Mouse (Mus musculus): Measurements from ENCODE around the gene Tpp1.
A peak's percentile ranks its signal among the peaks of the same experiment; 100 is the strongest.
"Not testable (repeated sequence)": the region's sequence is repeated elsewhere in the genome, so short reads cannot be mapped to it uniquely, and the experiment has no call there.

Gene Tpp1

DNA sequence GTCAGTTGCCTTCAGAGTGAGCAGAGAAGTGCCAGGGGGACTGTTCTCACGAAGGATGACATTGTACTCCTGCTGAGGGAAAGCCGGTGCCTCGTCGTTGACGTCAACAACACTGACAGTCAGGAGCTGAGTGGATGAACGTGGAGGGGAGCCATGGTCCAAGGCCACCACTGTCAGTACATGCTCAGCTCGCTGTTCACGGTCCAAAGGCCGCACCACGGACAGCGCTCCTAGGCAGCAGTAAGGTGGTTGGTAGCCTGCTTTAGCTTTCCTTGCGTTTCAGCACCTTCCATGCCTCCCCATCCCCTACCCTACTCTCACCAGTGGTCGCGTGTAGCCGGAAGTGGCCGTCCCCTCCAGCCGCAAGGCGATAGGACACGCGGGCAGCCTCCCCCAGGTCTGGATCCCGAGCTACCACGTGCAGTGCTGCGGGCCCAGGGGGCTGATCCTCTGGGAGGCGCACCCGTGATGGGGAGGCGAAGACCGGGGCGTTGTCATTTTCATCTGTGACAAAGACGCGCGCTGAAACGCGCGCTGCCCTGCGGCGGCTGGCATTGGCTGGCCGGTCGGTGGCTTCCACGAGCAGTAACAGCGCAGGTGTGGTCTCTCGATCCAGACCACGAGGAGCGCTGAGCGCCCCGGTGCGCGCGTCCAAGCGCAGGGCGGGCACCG is 9.9 kb upstream of the Tpp1 start:
- DNase-seq: no peak

DNA sequence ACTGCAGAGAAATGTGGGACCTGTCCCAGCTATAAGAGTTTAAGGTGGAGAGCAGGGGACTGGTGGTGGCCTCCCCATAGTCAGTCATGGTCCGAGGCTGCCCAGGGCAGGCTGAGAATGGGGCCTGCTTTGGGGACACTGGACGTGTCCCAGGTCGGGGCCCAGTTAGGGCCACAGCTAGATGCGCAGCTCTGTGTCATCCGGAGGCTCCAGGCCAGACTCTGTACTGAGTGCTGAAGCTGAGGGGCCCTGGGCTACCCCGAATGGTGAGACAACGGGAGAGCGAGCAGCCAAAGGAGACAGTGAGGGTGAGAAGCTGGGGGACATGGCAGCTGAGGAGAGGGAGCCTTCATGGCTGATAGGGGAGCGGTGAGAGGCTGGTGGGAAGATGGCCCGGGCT is 1.2 kb upstream of the Tpp1 start:
- no peak for DNase-seq

DNA sequence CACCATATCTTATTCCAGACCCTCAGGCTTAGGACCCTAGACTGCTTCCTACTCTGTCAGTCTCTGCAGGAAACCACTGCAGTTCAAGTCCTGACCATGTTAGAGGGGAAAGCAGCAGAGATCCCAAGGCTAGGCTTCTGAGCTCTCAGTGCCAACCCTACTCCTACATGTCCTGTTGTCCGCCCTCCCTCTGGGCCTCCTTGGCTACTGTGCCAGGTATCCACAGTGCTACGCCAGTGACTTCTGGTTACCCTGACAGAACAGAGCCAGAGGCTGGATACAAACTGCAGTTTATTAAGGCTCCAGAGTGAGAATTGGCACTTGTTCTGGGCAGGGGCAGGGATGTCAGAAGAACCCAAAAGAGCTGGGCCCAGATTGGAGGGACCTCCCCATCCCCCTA is 681 bp upstream of the Tpp1 start:
- DNase-seq: peak; percentile 56 to 60

DNA sequence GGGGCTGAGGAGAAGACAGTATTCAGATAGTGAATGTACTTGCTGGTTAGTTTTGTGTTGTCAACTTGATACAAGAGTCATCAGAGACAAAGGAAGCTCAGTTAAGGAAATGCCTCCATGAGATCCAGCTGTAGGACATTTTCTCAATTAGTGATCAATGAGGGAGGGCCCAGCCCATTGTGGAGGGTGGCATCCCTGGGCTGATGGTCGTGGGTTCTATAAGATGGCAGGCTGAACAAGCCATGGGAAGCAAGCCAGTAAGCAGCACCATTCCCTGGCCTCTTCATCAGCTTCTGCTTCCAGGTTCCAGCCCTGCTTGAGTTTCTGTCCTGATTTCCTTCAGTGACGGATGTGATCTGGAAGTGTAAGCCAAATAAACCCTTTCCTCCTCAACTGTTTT is 4.3 kb downstream of the Tpp1 start:
- no peak for DNase-seq

DNA sequence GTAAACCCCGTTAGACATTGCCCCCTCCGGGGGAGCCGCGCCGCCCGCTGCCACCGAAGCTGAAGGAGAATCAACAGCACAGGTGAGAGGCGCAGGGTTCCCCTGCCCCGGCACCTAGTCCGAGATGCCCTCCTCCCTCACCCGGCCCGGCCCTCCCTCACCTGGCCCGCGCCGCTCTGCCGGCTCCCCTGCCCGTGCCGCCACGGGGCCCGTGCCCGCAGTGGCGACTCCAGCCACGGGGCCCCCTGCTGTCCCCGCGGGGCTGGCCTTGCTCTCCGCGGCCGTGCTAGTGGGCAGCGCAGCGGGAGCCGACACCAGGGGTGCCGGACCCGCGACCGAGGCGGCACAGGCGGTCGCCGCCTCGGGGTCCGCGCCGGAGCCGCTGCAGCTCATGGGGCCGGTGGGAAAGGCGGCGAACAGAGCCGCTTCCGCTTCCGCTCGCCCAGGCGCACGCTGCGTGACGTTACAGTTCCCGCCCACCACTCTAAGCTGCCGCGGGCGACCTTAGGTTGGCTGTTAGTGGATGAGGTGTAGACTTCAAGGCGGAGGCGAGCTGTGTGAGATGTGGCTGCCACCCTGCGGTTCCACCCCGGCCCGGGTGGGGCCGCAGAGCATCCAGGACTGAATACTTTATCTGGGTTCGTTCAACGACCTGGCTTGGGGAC is 8.0 kb downstream of the Tpp1 start, which contains the start of gene Taf10:
Gene Taf10 (minus strand): TSS at position 436 of the 665 bp plus-strand sequence.
- DNase-seq: peak; percentile 91 to 92

DNA sequence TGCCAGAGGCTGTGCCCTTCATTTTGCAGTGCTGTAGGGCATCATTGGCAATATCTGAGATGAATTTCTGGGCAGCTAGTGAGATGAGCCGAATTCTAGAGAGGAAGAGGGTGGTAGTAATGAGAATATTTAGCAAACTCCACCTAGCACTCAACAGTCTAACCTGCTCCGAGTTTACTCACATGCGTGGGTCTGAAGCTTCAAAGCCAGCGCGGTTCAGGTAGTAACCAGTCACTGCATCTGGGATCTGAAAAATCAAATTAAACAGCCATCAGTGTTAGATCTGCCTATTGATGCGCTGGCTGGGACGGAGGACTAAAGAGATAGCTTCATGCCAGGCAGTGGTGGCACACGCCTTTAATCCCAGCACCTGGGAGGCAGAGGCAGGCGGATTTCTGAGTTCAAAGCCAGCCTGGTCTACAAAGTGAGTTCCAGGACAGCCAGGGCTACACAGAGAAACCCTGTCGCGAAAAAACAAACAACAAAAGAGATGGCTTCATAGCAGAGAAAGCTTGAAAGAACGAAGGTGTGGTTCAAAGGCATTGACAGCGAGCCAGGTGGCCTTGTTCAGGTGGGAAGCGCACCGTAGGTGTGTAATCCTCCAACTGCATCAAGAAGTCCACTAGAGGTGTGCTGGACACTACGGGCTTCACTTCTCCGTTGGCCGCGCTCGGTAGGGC is 8.6 kb downstream of the Tpp1 start:
- not testable (repeated sequence) for DNase-seq

DNA sequence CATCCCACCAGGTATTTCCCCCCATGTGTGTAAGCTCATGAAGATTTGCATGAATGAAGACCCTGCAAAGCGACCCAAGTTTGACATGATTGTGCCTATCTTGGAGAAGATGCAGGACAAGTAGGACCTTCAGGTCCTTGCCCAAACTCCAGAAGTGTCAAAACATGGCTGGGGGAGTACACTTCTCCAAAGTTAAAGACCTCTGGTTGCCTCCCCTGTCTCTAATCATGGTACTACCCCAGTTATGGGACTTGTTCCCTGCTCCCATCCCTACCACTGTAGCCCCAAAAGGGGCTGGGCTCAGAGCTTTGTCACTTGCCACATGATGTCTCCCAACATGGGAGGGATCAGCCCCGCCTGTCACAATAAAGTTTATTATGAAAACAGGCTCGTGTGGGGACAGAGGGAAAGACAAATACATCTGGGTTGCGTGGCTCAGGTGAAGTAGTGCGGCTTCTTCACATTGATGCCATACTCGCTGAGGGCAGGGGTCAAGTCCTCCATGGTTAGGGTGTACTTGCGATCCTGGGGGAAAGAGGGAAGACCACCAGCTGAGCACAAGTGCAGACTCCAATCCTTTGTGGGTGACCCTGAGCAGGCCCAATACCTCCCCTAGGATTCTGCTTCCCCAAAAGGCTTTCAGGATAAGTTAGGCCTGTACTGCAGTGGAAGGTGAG is 9.4 kb downstream of the Tpp1 start:
- DNase-seq: not testable (repeated sequence)

DNA sequence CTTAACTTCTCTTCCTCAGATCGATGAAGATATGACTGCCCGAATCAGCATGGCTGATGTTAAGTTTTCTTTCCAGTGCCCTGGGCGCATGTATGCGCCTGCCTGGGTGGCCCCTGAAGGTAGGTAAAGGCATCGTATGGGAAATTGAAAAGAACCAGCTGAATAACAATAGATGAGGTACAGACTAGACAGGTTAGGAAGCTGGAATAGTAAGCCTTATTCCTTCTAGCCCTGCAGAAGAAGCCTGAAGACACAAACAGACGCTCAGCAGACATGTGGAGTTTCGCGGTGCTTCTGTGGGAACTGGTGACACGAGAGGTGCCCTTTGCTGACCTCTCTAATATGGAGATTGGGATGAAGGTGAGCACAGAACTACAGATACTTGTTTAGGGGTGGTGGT is 10.1 kb downstream of the Tpp1 start:
- DNase-seq: no peak

DNA sequence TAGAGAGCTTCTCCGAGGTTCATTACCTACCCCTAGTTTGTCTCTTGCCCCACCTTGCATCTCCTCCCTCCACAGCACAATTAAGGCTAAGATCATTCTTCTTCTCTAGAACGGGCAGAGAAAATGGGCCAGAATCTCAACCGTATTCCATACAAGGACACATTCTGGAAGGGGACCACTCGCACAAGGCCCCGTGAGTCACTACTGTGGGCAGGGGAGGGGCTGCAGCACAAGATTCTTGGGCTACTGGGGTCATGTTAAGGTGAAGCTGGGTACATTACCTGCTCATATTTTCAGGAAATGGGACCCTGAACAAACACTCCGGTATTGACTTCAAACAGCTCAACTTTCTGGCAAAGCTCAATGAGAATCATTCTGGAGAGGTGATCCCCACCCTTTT is 11.2 kb downstream of the Tpp1 start:
- no peak for DNase-seq

DNA sequence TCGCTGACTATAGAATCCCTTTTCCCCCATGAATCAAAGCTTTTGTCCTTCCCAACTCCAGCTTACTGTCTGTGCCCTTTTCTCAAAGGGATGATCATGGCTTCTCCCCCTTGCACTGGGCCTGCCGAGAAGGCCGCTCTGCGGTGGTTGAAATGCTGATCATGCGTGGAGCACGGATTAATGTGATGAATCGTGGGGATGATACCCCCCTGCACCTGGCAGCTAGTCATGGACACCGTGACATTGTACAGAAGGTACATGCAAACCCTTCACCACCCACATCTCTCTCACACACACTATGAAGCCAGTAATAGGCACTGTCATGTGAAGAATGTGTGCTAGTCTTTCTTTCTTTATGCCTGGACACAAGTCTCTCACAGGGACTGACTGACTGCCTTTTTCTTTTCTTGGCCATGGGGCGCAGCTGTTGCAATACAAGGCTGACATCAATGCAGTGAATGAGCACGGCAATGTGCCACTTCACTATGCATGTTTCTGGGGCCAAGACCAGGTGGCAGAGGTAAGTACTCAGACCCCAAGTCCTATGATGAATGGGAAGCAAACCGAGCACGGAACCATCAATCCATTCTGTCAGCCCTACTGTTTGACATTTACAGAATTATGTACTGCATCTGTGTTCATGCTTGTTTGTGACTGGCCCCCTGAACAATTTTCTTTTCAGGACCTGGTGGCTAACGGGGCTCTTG is 11.8 kb downstream of the Tpp1 start:
- no peak for DNase-seq

DNA sequence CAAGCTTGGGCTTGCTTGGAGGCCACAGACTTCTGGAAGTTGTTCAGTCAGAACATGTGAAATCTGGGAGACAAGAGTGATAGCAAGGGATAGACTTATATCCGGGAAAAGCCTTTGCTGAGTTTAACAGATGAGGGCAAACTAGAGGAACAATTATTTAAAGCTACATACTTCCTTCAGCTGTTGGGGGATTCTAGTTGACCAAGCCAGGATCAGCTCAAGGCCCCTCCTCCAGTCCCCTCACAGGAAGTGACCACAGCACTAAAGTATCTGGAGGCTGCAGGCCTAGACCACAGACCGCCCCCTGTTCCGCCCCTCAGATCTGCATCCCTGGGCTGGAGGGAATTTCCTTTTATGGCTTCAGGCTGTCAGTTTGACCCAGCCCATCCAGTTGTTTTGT is 13.1 kb downstream of the Tpp1 start:
- no peak for DNase-seq

DNA sequence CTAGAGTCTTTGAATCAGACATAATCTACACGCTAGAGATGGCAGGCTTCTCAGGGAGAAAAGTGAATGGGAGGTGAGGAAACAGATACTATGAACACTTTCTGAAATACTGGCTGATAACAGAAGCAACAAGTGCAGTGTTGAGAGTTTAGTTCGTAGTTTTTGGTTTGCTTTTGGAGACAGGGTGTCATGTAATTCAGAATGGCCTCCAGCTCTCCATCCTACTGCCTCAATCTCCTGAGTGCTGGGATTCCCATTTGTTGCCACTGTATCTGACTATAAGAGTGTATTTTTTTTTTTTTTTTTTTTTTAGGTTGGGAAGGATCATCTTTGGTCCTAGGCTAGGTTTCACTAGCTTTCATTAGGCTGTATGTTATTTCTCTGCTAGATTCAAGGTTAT is 13.7 kb downstream of the Tpp1 start:
- no peak for DNase-seq

DNA sequence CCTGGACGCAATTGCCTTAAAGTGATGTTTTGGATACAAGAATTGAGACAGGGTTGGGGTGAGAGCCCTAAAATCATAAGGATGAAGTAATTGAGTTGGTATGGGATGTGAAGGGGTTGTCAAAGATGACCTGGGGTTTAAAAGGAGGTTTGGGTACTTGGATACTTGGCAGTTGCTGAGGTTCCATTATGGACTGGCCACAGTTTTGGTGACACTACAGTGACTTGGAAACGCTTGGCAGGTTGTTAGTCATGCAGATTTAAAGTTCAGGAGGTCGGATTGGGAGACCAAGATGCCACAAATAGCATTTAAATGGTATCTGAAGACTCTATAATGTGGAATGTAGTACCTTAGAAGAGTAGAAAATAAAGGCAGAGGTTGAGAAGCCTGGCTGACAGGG is 14.4 kb downstream of the Tpp1 start:
- DNase-seq: no peak

DNA sequence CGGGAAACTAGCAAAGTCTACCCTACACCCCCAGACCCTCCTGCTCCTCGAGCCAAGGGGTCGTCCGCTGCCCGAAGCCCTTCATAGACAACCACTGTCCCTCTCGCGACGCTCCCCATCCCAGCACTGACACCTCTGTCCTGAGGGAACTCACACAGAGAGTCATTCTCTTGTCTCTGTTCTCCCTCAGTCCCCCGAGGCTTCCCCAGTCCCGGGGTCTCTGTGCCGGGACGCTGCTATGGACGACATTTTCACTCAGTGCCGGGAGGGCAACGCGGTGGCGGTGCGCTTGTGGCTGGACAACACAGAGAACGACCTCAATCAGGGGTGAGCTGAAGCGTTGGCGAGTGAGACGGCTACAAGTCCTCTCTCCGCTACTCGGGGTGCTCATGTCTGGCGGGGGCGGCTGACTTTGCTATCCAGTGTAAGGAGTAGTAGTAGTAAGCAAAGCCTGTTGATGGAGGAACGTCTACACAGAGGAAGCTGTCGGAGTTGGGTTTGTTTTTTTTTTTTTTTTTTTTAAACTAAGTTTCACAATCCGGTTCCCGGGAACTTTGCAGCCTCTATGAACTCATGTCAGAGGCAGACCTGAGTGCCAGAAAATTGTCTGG is 15.0 kb downstream of the Tpp1 start, which contains the start of gene Rrp8:
Gene Rrp8 (minus strand): TSS at position 475 of the 611 bp plus-strand sequence.
- DNase-seq: peak; percentile 51

DNA sequence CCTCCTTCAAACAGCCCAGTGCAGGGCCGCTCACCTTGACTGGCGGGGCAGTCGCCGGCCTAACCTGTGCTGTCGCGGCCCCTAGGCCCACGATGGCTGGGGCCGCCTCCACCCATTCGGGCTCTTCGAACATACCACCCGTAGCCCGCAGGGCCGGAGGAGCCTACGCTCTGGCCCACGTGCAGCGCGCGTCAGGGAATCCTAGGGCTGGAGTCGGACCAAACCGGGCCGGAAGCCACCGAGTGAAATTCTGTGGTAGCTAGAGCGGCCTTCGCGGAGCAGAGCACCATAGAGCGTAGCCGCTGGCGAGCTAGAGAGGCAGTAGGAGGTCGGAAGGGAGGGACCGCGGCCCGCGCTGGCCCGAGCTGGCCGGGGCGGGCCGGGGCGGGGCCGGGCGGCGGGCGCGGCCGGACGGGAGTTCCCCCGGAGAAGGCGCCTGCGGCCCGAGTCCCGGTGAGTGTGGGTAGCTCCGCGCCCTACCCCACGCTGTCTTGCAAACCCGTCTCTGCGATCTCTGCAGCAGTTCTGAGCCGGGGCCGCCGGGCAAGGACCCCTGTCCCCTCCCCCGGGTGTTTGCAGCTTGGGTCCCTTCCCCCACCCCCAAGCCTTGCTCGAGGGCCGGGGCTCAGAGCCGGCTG is 15.7 kb downstream of the Tpp1 start, which contains the start of gene Ilk:
Gene Ilk (plus strand): TSS at position 329 of the 638 bp plus-strand sequence.
- DNase-seq: peak; percentile 93

DNA sequence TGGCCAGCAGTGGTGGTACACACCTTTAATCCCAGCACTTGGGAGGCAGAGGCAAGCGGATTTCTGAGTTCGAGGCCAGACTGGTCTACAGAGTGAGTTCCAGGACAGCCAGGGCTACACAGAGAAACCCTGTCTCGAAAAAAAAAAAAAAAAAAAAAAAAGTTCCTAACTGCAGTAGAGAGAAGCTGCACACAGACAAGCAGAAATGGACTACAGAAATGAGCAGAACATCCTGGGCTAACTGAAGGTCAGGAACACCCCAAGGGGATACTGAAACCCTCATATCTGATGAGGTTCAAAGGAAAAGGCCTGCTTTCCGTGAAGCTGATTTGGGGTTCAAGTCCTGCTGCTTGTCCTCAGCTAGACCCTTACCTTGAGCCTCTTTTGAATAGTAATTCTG is 16.6 kb downstream of the Tpp1 start:
- DNase-seq: not testable (repeated sequence)

DNA sequence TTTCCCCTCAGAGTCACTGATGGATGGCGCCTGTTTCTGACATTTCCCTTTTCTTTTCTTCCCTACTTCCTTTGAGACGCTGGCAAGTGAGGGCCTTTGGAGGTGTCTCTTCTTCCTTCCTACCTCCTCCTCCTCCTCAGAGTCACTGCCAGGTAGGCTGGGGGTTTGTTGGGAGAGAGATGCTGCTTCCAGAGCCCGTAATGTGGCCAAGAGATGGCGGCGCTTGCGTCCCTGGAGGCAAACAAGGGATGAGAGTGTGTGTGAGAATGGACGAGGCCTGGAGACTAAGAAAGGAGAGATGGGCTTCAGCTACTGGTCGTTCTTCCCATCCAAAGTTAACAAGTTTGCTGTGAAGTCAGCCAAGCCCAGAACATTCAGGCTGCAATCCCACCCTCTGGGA is 17.2 kb downstream of the Tpp1 start:
- DNase-seq: no peak

DNA sequence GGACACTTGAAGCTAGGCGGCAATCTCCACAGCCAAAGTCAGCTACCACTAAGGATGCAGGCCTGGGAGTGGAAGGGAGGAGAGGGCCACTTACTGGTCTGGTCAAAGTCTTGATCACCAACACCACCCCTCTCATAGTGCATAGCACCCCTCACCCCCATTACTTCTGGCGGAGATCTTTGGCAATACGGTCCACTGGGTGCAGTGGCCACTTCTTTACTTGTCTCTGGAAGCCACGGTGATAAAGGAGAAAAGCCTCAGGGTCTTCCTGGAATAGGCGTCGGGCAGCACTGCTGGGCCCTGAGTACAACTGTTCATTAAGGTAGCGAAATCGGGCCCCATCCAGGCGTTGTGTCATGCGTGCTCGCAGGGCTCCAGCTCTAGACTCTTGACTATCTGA is 18.2 kb downstream of the Tpp1 start:
- no peak for DNase-seq

DNA sequence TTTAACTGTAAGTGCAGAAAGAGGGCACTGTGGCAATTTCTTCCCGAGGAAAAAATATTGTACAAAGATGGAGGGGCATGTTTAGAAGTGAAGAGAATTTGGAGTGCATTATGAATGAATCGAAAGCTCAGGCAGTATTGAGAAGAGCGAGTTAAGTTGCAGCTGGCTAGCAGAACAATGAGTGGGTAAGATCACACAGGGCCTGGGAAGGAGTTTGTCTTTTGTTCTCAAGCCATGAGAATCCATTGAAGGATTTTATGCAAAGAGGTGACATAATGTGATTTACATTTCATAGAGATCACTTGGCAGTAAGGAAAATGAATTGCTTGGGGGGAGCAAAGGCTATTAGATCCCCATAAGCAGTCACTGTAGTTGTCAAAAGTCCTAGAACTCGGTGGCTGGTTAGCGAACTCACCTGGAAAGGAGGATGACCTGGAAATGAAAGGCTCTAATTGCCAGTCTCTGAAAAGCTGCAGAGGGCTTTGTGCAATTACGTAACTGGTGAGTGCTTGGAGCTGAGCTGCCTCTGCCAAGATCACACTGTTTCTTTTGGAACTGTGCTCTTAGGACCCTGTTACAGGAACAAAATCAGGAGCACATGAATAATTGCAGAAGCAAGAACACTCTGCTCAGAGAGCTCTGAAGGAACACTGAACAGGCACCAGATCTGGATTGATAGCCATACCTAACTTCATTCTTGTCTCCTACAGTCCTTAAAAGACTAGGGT is 23.2 kb downstream of the Tpp1 start:
- DNase-seq: no peak

DNA sequence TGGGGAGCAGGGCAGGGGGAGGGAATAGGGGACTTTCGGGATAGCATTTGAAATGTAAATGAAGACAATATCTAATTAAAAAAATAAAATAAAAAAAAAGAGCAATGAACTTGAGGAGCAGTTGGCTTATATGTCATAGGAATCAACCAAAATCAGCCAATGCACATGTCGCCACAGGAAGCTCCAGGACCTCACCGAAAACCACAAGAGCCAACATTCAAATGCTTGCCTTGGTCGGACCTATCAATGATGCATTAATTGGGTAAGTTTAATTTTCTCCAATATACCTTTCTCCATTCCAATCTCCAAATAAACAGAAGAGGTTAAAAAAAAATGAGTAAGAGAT is 25.1 kb downstream of the Tpp1 start:
- no peak for DNase-seq
